Mouse (Mus musculus) cerebellum, postnatal 14 days (tissue): ENCODE data around the gene Chp2.
A peak's percentile ranks its signal among the peaks of the same experiment; 100 is the strongest.

Experiments used
- DNase-seq, 2 experiments: peaks; one replicate each; pipeline ENCODE4 v3.0.0; 2021; ENCODE audit warnings: mixed read lengths in 2 of 2

The Chp2 gene

DNA sequence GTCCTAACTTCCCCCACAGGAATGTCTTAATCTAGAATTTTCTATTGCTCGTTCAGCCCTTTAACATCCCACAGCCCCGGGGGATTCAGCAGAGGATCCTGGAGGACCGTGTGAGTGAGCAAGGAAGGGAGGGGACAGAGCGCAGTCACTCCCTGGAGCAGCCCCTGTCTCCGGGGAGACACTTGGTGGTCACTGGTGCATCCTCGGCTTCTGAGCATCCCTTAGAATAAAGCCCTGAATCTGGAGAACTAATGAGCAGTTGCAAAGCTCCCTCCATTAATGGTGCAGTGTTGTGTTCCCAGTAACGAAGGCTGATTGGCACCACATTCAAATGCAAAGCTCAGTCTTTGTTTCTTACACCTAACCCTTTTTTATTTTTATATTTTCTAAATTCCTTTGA, 24.9 kb downstream of the Chp2 start:
- no peak for DNase-seq

DNA sequence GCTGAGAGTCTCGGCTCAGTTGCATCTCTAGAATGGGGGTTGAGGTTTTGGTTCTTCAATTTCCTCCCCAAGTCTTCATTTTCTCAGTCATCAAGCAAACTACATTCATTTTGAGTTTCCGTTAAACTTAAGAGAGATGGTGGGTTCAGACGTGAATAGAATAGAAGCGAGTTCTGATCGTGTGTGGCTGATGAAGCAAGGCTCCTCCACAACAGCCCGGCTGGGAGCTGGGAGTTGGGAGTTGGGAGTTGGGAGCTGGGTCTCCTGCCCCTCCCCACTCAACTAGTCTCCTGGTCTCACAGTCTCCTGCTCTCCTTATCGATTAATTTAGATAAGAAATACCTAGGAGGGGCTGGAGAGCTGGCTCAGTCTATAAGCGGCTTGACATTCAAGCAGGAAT, 25.3 kb downstream of the Chp2 start:
- DNase-seq, result no peak

DNA sequence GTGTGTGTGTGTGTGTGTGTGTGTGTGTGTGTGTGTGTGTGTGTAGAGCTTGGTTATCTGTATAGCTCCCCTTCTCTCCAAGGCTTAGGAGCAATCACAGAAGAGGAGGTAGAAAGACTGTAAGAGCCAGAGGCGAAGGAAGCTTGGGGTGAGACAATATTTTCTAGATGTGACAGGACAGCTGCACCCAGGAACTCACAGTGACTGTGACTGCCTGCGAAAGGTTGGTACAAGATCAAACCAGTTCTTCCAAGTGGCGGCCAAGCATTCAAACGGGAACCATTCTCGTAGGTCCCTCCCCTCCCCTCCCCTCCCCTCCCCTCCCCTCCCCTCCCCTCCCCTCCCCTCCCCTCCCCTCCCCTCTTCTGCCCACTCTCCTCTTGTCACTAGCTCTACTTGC, 26.7 kb downstream of the Chp2 start:
- no peak for DNase-seq

DNA sequence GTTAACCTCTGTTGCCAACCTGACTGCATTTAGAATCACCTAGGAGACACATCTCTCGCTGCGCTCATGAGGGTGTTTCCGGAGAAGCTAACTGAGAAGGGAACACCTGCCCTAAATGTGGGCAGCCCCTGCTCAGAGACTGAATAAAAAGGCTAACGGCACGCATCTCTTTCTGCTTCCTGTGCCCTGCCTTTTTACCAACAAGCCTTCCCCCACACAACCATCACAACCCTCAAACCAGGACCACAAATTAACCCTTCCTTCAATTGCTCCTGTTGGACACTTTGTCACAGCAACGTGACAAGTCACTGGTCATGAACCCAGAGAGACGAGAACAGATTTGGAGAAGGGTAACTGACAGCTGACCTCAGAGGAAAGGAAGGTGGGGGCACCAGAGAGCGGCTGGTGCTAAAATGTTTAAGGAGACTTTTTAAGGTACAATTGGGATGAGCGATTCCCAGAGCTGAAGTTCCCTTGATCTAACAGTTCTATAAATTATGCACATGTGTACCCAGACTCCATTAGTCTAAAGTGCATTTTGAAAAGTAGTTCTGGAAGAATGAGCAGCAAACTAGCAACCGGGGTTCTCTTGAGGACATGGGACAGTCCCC, 28.1 kb downstream of the Chp2 start:
- no peak for DNase-seq

DNA sequence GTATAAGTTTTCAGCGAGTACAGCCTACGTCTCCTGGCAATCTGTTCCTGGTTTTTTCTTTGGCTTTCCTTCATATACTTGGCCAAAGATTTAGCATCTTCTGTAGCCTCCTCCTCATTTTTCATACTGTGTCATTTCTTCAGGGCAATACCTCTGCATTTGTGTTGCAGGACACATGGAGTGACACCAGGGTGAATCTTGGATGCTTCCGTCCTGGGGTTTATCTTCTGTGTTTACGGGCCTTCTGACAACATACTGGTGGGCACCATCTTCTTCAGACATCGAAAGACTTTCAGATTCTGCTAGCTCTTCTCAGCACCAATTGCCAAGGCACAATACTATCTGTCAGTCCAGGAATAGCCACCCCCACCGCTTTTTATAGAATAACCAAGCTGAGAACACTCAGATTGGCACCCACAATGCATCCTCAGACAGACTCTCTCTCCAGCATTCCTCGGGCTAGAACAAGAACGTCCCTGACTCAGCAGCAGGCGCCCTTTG, 30.1 kb downstream of the Chp2 start:
- DNase-seq, result no peak

DNA sequence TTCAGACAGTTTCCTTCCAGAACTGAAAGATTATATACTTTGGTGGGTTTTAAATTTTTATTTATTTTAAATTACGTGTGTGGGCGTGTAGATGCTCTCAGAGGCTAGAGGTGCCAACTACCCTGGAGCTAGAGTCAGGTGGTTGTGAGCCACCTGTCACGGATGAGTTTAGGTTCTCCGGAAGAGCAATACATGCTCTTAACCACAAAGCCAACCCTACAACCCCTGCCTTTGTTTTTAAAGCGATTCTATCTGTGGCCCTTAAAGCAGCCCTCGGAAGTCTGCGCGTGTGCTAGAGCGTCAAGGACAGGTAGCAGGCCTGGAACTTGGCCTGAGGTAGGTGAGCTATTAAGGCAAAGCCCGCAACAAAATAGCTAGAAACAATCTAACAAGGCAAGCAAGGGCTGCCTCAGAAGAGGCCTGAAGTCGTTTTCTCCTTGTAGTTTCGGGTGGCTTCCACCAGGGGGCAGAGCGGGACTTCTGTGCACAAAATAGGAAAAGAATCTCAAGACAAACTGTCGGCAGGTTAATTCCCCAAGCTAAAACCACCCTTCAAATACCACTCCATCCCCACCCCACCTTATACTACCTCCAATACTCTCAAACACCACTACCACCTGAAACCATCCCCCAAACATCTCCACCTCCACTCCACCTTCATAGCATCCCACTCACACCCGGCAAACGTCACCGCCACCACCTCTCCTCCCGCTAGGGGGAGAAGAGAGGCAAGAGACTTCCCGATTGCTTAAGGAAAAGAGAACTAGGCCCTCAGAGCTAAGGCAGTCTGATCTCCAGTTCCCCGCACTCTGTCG, 32.1 kb downstream of the Chp2 start:
- peak; percentile 90 to 92 for DNase-seq

DNA sequence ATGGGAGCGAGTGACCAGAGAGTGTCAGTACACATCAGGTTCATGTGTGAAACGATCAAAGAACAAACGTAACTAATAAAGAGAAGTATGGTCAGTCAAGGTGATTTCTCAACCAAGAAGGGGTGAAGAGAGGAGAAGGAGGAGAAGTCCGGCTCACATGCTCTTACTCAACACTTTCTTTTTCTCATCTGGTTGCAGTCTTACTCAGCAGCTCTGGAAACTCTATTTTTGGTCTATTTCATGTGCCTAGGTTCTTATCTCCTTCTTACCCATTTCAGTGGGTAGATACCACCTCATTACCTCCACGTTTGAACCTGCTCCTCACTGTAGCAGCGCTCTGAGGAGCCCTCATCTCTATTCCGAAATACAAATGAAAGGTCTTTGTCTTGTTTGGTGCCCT, 37.4 kb downstream of the Chp2 start:
- DNase-seq, result no peak

DNA sequence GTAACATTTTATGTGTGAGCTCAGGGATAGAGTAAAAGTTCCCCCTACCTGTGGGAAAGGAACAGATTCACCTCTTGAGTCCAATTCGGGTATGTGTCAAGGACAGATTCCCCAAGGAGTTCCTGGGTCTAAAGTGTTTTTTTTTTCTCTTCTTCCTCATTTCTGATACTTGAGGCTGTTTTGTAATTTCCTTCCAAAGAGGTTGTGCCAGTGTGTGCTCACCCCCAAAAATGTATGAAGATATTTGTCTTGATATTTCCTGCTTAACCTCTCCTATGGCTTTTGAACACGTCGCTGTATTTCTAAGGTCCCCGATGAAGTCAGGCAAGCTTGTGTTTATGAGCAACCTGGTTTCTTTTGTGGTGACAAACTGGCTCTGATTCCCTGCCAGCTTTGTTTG, 39.2 kb downstream of the Chp2 start:
- DNase-seq, result no peak

DNA sequence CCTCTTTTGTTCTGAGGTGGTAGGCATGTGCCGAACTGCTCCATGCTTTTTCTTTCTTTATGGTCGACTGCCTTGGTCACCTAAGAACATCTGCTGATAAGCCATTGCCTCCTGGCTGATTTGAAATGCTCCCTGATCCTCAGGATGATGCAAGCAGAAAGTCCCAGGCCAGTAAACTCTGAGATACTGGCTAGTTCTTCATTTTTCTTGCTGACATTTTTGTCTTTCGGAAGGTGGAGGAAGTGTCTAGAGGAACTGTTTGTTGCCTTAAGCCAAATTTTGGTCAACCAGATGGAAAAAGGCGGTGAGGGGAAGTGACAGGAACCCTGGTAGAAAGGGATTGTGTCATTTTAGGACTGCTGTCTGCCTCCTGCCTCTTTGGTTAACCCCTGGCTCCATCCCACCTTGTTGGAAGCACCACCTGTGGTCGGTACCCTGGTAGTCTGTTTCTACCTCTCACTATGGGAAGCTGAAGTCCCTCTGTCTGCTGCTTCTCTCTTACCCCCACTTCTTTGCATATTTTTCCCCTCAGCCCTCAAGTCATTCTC, 40.8 kb downstream of the Chp2 start:
- no peak for DNase-seq

DNA sequence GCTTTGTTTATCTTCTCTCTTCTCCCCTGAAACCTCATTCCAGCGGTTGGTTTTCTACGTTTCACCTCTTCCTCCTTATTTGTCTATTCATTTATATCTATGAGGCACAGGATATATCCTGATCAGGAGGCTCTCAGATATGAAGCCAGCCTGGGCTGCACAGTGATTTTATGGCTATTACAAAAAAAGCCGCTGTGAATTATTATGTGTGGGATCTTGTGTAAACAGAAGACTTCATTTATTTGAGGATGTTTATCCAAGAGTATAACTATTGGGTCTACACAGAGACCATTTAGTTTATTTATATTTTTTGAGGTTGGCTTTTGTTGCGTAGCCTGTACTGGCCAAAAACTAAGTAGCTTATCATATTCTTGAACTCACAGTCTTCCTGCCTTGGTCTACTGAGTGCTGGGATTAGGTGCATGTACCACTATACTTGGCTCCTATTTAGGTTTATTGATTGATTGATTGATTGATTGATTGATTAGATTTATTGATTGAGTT, 49.7 kb downstream of the Chp2 start:
- no peak for DNase-seq

DNA sequence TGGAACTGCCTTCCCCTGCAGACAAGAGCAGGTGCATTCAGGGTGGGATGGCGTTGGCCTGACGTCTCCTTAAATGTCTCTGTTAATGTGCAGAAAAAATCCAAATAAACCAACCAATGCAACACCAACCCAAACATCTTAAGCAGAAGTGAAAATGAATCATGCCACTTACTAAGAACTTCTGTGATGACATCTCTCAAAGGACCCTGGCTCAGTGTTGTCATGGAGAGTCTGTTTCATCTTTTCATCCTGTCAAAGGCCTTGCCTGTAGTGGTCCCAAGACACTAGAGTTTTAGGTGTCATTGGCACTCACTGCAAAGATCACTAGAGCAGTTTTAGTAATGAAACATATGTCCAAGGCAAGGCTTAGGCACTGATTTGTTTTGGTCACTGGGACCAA, 53.0 kb downstream of the Chp2 start:
- DNase-seq, result no peak
